ENCODE assay signal across 18 mouse cellular contexts in genomic region chr11:51640748-51641147, GRCm38 (mm10). TPM values are rescaled to one million over a fixed set of nuclear protein-coding genes. Genes with fewer than 3 reads are reported as not detected.
A peak's percentile ranks its signal among the peaks of the same experiment; 100 is the strongest.
DNase-seq lines count a peak whose midpoint lies in the region; ATAC-seq lines count a peak whose summit lies in the region.
"Had no signal": no experiment of that assay in that cellular context is flagged by ENCODE, and none has a peak within 500 bp of the region (broad histone marks: within the 10 kb centered on the region; RNA-seq: fewer than 3 reads in every experiment).

No protein-coding gene starts in this region.

- peaks cover 32% of the 10 kb centered on the region for H3K4me1 ChIP-seq in kidney, embryonic 15.5 days
- H3K4me1 ChIP-seq in embryonic facial prominence, embryonic 15.5 days, result peaks cover 57% of the 10 kb centered on the region

- DNase-seq in adrenal gland, postnatal 14 days, result peak; percentile 38
- no peak for DNase-seq in adrenal gland, postnatal 4 days (ENCODE audit: low spot score in 2 of 2)
- DNase-seq in kidney, postnatal 14 days, result peak; percentile 40
- DNase-seq in lung, postnatal 4 days, result peak; percentile 64 to 78
- DNase-seq in frontal cortex, postnatal 14 days (ENCODE audit: low spot score in 2 of 2), result no peak
- no peak for DNase-seq in thymus, postnatal 36 days
- DNase-seq: cerebellum, adult 11-12 months; cerebellum, postnatal 36 days; kidney, adult 2 months; kidney, postnatal 4 days; thymus, adult 18-20 months had no signal

- H3K27me3 ChIP-seq in kidney, embryonic 15.5 days, result no peaks in the 10 kb centered on the region
- no peaks in the 10 kb centered on the region for H3K27me3 ChIP-seq in embryonic facial prominence, embryonic 15.5 days
- H3K27me3 ChIP-seq: limb, embryonic 13.5 days had no signal

- no peak for ATAC-seq in kidney, embryonic 15.5 days (replicated peaks; ENCODE audit: low FRiP score)
- no peak for ATAC-seq in embryonic facial prominence, embryonic 15.5 days (ENCODE audit: insufficient number of reproducible peaks, low FRiP score, low TSS enrichment, low read depth)
- ATAC-seq: midbrain, embryonic 13.5 days had no signal

- H3K9ac ChIP-seq in kidney, embryonic 15.5 days, result no peak overlapping the region
- H3K9ac ChIP-seq in embryonic facial prominence, embryonic 15.5 days, result no peak overlapping the region
- H3K9ac ChIP-seq: limb, embryonic 13.5 days; liver, embryonic 15.5 days; midbrain, embryonic 13.5 days had no signal

- 79% methylated on average over 7 of the region's 7 CpGs for WGBS in kidney, embryonic 15.5 days
- 76% methylated on average over 7 of the region's 7 CpGs for WGBS in embryonic facial prominence, embryonic 15.5 days

- peaks cover 39% of the 10 kb centered on the region for H3K36me3 ChIP-seq in kidney, embryonic 15.5 days
- H3K36me3 ChIP-seq in embryonic facial prominence, embryonic 15.5 days, result peaks cover 20% of the 10 kb centered on the region; the same call in 1 of the 2 replicates
- H3K36me3 ChIP-seq: liver, embryonic 15.5 days; midbrain, embryonic 13.5 days had no signal

- H3K4me2 ChIP-seq in kidney, embryonic 15.5 days, result no peak overlapping the region
- H3K4me2 ChIP-seq in embryonic facial prominence, embryonic 15.5 days (replicated peaks), result no peak overlapping the region
- H3K4me2 ChIP-seq: limb, embryonic 13.5 days; liver, embryonic 15.5 days; midbrain, embryonic 13.5 days had no signal

- no peaks in the 10 kb centered on the region for H3K9me3 ChIP-seq in kidney, embryonic 15.5 days (replicated peaks)
- H3K9me3 ChIP-seq in embryonic facial prominence, embryonic 15.5 days (replicated peaks), result no peaks in the 10 kb centered on the region
- H3K9me3 ChIP-seq: hindbrain, embryonic 10.5 days; limb, embryonic 13.5 days; liver, embryonic 15.5 days; midbrain, embryonic 13.5 days had no signal

- H3K27ac ChIP-seq in kidney, embryonic 15.5 days, result no peak overlapping the region
- H3K27ac ChIP-seq in embryonic facial prominence, embryonic 15.5 days (replicated peaks), result peak overlapping the region; percentile 39; the same call in 1 of the 2 replicates
- H3K27ac ChIP-seq: hindbrain, embryonic 10.5 days; limb, embryonic 13.5 days; liver, embryonic 15.5 days; midbrain, embryonic 13.5 days had no signal

- no peak overlapping the region for H3K4me3 ChIP-seq in kidney, embryonic 15.5 days (replicated peaks)
- H3K4me3 ChIP-seq in embryonic facial prominence, embryonic 15.5 days (replicated peaks), result no peak overlapping the region
- H3K4me3 ChIP-seq: hindbrain, embryonic 10.5 days; limb, embryonic 13.5 days; liver, embryonic 15.5 days; midbrain, embryonic 13.5 days; myocyte had no signal

RNA-seq across cellular contexts. Expression of gene Rmnd5b, which starts 5.1 kb away (rescaled TPM):
- total RNA-seq in adrenal gland, postnatal 14 days (2021), result 39.0 and 39.9 TPM in 2 replicates
- 10 to 100 TPM; 41.5 to 50.0 TPM for total RNA-seq in adrenal gland, postnatal 4 days (2021)
- polyA plus RNA-seq in kidney, embryonic 15.5 days (2015; fragmentation: Nextera tagmentation; extraction: Ambion mirVana), result 43.1 and 44.0 TPM in 2 replicates
- 53.1 and 55.1 TPM in 2 replicates for polyA plus RNA-seq in embryonic facial prominence, embryonic 15.5 days (2015; fragmentation: Nextera tagmentation; extraction: Ambion mirVana)

RNA-seq across cellular contexts. Expression of gene N4bp3, which starts 9.9 kb away (rescaled TPM):
- 16.2 and 18.8 TPM in 2 replicates for total RNA-seq in adrenal gland, postnatal 14 days (2021)
- 10 to 100 TPM; 19.8 to 26.5 TPM for total RNA-seq in adrenal gland, postnatal 4 days (2021)
- polyA plus RNA-seq in kidney, embryonic 15.5 days (2015; fragmentation: Nextera tagmentation; extraction: Ambion mirVana), result 27.8 and 32.1 TPM in 2 replicates
- 41.0 and 45.4 TPM in 2 replicates for polyA plus RNA-seq in embryonic facial prominence, embryonic 15.5 days (2015; fragmentation: Nextera tagmentation; extraction: Ambion mirVana)

RNA-seq across cellular contexts. Expression of gene D930048N14Rik, which starts 10.0 kb away (rescaled TPM):
- total RNA-seq in adrenal gland, postnatal 14 days (2021), result 1.9 and 2.7 TPM in 2 replicates
- 1 to 10 TPM; 3.5 to 4.1 TPM for total RNA-seq in adrenal gland, postnatal 4 days (2021)
- 3.4 and 3.8 TPM in 2 replicates for polyA plus RNA-seq in kidney, embryonic 15.5 days (2015; fragmentation: Nextera tagmentation; extraction: Ambion mirVana)
- polyA plus RNA-seq in embryonic facial prominence, embryonic 15.5 days (2015; fragmentation: Nextera tagmentation; extraction: Ambion mirVana), result 4.5 and 5.2 TPM in 2 replicates

RNA-seq across cellular contexts. Expression of gene Nhp2, which starts 21.2 kb away (rescaled TPM):
- total RNA-seq in adrenal gland, postnatal 14 days (2021), result 64.2 and 74.7 TPM in 2 replicates
- total RNA-seq in adrenal gland, postnatal 4 days (2021), result 10 to 100 TPM; 73.2 to 74.9 TPM
- polyA plus RNA-seq in kidney, embryonic 15.5 days (2015; fragmentation: Nextera tagmentation; extraction: Ambion mirVana), result 163 and 169 TPM in 2 replicates
- polyA plus RNA-seq in embryonic facial prominence, embryonic 15.5 days (2015; fragmentation: Nextera tagmentation; extraction: Ambion mirVana), result 138 and 147 TPM in 2 replicates

RNA-seq across cellular contexts. Expression of gene Hnrnpab, which starts 34.1 kb away (rescaled TPM):
- 354 and 356 TPM in 2 replicates for total RNA-seq in adrenal gland, postnatal 14 days (2021)
- 100 to 1,000 TPM; 350 to 387 TPM for total RNA-seq in adrenal gland, postnatal 4 days (2021)
- polyA plus RNA-seq in kidney, embryonic 15.5 days (2015; fragmentation: Nextera tagmentation; extraction: Ambion mirVana), result 443 and 447 TPM in 2 replicates
- polyA plus RNA-seq in embryonic facial prominence, embryonic 15.5 days (2015; fragmentation: Nextera tagmentation; extraction: Ambion mirVana), result 380 and 381 TPM in 2 replicates

Comparison
In these comparisons a context has a peak if more than half of its experiments do, and no peak if none do; other contexts are left out.
1. DNase-seq: peak in adrenal gland, postnatal 14 days (single experiment), kidney, postnatal 14 days (single experiment) and lung, postnatal 4 days (2 of 2); none in adrenal gland, postnatal 4 days (0 of 2), frontal cortex, postnatal 14 days (0 of 2) and thymus, postnatal 36 days (0 of 2).